Mouse (Mus musculus) natural killer cell, adult 2 months (primary cell): Measurements from ENCODE around the gene 4930435E12Rik.
A peak's percentile ranks its signal among the peaks of the same experiment; 100 is the strongest.
"Not testable (repeated sequence)": the region's sequence is repeated elsewhere in the genome, so short reads cannot be mapped to it uniquely, and the experiment has no call there.

ENCODE experiments used
- DNase-seq, 2 experiments: peaks; one replicate each; pipeline ENCODE4 v3.0.0; 2022; ENCODE audit warnings: low spot score in 2 of 2

Gene 4930435E12Rik

DNA sequence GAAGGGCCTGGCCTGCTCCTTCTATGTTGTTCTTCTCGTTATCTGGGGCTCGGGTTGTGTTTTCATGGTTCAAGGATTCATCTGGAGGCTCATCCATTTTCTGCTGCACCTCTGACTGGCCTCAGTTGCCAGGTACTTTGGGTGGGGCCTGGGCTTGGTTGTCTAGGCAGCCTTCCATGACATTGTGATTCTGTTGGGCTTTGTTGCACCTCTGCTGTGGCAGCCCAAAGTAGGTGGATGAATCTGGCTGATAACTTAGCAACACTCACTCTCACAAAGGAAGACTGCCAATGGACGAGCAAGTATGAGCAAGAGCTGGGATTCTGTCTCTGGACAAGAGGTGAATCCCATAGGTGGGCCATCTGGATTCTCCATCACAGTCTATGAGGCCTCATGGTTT, at the start of gene 4930435E12Rik:
Gene 4930435E12Rik, minus strand, starts transcription at position 101 of the 400 bp plus-strand sequence.
- DNase-seq = no peak

GRCm38 (mm10) chr16:38874481-38874880, 45.9 kb upstream of the 4930435E12Rik start:
- DNase-seq = no peak

GRCm38 (mm10) chr16:38873231-38873630, 44.7 kb upstream of the 4930435E12Rik start:
- no peak for DNase-seq

DNA sequence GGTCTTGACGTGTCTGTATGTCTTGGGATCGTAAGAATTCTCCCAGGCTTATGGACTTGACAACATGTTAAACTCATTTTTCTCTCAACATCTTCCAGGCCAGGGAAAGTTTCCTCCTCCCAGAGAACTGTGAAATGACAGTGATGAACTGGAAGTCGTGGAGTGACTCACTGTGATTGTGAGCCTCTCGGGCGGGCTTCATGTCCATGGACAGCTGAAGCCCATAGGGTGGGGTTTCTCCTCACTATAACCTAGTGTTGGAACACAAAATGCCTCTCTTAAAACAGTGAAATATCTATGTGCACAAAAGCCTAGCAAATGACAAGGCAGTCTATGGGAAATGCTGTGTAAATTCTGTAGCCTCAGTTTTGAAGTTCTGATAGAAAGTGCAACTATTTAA, 35.8 kb upstream of the 4930435E12Rik start:
- no peak for DNase-seq

- no peak for DNase-seq
Measured at GRCm38 (mm10) chr16:38860548-38860947, 32.0 kb upstream of the 4930435E12Rik start.

DNA sequence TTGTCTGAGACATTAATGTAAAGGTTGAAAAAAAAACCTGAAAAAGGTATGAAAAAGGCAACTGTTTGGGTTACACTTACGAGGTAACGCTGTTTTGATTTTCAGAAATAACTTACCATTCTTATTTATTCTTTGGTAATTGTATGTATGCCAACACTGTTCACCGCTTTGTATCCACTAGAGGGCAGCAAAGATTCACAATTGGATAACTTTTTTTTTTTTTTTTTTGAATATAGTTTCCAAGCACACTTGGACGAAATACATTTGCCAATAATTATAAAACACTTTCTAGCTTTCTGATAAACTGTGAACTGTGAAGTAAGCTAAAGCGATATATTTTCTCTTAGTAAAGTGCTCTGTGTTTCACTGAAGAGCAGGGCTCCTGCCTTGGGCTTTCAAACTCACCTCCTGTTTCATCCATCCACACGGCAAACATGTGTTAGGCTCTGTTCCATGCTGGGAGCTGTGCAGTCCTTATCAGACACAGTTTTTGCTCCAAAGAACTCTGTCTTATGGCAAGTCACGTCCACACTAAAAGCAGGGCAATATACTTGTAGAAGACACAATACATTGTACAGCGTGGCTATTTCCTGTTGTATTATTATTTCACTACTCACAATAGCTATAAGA, 29.7 kb upstream of the 4930435E12Rik start:
- DNase-seq = no peak

DNA sequence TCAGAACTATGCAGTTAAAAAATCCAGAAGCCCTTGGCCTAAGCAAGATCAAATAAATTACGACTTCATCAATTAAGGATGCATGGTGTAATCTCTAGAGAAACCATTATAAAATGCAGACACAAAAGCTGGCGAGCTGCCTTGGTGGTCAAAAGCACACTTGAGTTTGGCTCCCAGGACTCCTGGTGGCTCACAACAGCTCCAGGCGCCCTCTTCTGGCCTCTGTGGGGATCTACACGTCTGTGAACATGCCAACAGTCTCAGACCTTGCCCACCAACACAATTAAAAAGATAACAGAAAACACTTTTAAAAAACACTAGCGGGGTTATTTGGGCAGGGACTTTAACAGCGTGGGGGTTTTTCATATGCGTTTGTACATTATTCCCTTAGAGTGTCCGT, 16.0 kb downstream of the 4930435E12Rik start:
- peak; percentile 14 to 43 for DNase-seq

DNA sequence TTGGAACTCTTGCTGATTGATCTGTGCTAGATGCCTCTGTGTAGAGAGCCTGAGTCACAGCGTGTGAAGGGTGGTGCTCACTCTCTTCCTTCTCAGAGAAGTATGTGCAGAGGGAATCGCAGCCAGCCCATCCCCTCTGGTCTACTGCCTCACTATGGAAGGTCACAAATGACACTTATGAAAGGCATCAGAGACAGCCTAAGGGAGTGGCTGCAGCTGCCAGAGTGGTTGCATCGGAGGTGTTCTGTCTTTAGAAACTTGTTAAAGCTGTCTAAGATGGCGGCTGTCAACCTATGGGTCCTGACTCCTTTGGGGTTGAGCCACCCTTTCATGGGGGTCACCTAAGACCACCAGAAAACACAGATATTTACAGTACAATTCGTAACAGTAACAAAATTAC, 18.4 kb downstream of the 4930435E12Rik start:
- DNase-seq = no peak

- not testable (repeated sequence) for DNase-seq
Measured at GRCm38 (mm10) chr16:38807796-38808195, 20.8 kb downstream of the 4930435E12Rik start.

GRCm38 (mm10) chr16:38800091-38800490, 28.5 kb downstream of the 4930435E12Rik start, which contains the start of gene Upk1b:
Gene Upk1b, minus strand, starts transcription at chr16:38800328.
- no peak for DNase-seq

DNA sequence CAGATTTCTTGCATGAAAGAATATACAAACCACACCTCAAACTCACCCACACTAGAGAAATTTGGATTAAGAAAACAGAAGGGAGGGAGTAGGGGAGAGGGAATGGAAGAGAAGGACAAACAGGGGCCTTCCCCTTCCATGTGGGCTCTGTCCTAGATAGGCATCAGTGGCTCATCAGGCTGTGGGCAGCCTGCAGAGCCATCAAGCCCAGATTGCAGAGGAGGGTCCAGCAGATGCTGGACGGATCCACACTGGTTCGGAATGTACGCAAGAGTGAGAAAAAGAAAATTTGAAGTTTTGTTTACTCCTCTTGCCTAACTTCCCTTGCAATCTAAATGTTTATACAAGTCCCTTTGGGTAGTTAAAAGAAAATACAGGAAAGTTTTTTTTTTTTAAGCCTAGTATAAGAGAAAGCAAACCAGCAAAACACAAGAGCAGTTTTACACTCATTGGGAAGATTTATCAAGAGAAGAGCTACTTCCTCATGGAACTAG, 29.5 kb downstream of the 4930435E12Rik start:
- no peak for DNase-seq

DNA sequence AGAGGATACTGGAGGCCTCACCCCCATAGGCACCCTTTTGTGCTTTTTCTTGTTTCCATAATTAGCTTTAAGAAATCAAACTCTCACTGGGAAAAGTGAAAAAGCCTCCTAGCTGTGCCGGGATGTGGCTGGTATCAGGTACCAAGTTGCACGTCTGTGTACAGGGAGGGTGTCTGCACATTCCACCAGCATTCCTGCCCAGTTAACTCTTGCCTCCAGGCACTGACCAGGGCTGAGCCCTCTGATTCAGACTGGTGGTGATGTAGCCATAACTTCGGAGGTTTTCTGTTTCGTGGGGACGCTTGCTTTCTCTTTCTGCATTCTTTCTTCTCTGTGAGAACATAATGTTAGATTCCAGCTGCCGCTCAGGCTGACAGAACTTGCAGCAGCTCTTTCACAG, 35.4 kb downstream of the 4930435E12Rik start:
- no peak for DNase-seq

- no peak for DNase-seq
Measured at GRCm38 (mm10) chr16:38789966-38790365, 38.6 kb downstream of the 4930435E12Rik start.

GRCm38 (mm10) chr16:38789016-38789415, 39.5 kb downstream of the 4930435E12Rik start:
- DNase-seq = no peak

DNA sequence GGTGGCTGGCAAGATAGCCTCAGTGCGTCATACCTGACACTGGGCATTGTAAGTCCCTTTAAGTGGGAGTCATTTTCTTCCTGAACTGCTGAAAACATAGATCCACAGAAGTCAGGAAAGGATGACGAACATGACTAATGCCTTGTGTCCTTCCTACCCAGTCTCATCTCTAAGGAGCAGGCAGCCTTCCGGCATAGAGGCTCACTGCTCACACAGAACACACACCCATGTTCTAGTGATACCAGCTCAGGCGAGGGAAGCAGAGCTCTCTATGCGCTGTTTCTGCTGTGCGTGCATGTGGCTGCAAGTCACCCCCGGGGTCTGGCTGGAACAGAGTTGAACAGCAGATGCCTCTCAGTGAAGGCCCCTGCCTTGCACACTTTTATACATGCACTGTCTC, 43.2 kb downstream of the 4930435E12Rik start:
- no peak for DNase-seq

DNA sequence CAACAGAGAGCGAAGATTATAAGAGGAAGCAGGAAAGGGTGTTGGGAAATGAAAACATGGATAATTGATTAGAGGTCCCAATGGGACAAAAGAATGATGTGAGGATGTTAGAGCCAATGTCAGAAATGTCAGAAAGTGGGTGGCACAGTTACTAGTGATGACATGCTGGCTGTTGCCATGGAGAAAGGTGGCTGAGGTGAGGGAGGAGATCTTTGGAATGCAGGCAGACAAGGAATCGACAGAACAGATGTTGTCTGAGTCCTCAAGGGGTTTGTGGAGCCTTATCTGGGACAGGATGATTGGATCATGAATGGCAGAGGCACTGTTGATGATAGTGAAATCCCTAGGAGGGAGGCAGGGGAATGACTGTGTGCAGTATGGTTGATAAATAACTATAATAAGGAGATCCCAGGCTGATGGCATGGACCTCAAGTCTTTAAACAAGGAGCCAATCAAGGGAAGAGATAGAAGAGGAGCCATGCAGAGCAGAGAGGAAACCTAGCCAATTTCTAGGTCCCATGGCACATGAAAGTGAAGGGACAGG, 46.0 kb downstream of the 4930435E12Rik start:
- no peak for DNase-seq

DNA sequence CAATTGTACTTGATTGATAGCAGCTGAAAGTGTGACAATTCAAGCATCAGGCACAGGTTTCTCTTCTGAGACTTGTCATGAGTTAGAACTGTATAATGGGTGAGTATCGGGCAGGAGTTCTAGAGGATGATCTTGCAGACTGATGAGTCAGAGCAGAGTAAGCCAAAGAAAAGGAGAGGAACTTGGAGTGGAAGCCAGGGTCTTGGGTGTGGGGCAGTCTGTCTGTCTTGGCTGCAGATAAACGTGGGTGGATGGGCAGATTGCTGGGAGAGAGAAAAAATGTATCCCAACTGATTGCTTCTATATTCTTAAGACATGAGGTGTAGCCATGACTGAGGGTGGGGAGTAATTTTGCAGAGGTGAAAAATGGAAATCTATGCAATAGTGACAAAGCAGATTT, 46.6 kb downstream of the 4930435E12Rik start:
- DNase-seq = no peak

DNA sequence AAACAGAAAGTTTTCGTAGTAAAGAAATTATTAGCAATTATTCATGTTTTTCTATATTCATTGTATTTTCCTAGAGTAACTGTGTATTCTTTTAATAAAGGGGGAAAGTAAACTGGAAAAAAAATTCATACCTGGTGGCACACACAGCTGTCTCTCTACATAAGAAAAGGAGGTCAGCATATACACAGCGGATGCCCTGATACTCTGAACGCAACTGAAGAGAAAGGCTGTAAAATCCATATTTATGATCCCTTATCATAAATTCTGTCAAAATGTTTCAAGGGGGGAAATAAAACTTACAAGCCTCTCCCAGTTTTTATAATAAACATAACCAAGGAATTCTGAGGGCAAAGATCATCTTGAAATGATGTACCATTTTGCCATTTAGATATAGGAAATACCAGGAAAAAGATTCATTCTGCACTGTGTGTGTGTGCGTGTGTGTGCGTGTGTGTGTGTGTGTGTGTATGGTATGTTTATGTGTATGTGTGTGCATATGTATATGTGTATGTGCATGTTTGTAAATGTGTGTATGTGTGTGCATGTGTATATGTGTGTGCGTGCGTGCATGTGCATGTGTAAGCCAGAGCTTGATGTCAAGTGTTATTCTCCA, 47.5 kb downstream of the 4930435E12Rik start:
- no peak for DNase-seq

DNA sequence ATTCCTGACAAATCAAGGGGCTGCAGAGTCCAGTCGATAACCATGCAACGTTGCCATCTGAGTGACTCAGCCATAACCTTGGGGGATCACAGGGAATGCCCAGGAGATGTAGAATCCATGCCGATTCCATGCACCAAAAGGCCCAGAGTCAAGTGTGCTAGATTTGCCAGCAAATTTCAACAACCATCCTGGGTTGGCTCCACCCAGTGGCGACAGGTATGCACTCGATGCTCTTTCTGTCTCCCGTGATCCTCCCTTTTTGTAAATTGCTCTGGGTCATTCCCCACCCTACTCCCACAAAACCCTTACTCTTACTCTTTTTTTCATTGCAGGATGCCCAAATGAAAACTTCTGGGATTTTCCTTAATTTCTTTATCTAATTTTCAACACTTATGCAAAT, 52.2 kb downstream of the 4930435E12Rik start:
- no peak for DNase-seq

GRCm38 (mm10) chr16:38774964-38775746, 53.4 kb downstream of the 4930435E12Rik start:
- no peak for DNase-seq

- DNase-seq = no peak
Measured at GRCm38 (mm10) chr16:38772906-38773496, 55.5 kb downstream of the 4930435E12Rik start.

GRCm38 (mm10) chr16:38771145-38771544, 57.4 kb downstream of the 4930435E12Rik start:
- DNase-seq = no peak
